Mouse (Mus musculus) cortical plate, adult 2 months (tissue): Measurements from ENCODE around the gene Fscn1.

ENCODE experiments used
- CTCF ChIP-seq: fragments of 200-500 bp; IDR thresholded peaks from 2 replicates; pipeline ENCODE4 v1.5.1; 2011; ENCODE audit warnings: mild to moderate bottlenecking, control low read depth, low read length; ENCODE audit not compliant: insufficient read depth; ENCODE audit errors: extremely low read depth
- POLR2A ChIP-seq: fragments of 200-500 bp; IDR thresholded peaks from 2 replicates; pipeline ENCODE4 v1.6.1; 2011; ENCODE audit warnings: mild to moderate bottlenecking, low read length, control low read depth; ENCODE audit not compliant: insufficient read depth; ENCODE audit errors: extremely low read depth

- TF ChIP-seq POLR2A, result no peak
- no peak for TF ChIP-seq CTCF
Measured at GRCm38 (mm10) chr5:142956956-142957703, 3.0 kb upstream of the Fscn1 start.
